Mouse (Mus musculus): Measurements from ENCODE around the gene Arhgap10.

GRCm38 (mm10) chr8:77439670-77440069 lies 78.1 kb downstream of the Arhgap10 start:
- no peak for TF ChIP-seq CTCF (IDR thresholded peaks at IDR 0.05; ENCODE audit: low read depth)
- no peak for TF ChIP-seq EP300 (IDR thresholded peaks at IDR 0.05; ENCODE audit: low read depth)

All from heart, postnatal 0 days (tissue).